Mouse (Mus musculus): ENCODE measurements at regions not wholly inside any gene's neighbourhood (a gene's known extent, or its start where the extent isn't known, plus 50 kb on each side); places are given as distances from the start of the nearest gene placed in this dataset.
A peak's percentile ranks its signal among the peaks of the same experiment; 100 is the strongest.

GRCm38 (mm10) chr14:58709861-58710260 is 432.8 kb downstream of the 1700129C05Rik start:
- dilution Hi-C loops (cut with MboI; ENCODE audit: extremely low pct_ligation_motif_present, extremely low pct_unique_long_range_greater_than_20kb, low sequenced_read_pairs), result no loop called here
- in situ Hi-C loops (cut with MboI; ENCODE audit: low pct_ligation_motif_present, low pct_unique_long_range_greater_than_20kb, low sequenced_read_pairs), result loop anchor here (25.0 kb wide), 1 partner anchor 377 kb away; no protein-coding TSS in a partner anchor
- no peak overlapping the region for H3K4me2 ChIP-seq (ENCODE audit: insufficient read depth, low read depth, poor library complexity, severe bottlenecking)
- H3K4me3 ChIP-seq (replicated peaks in 1 of 3; ENCODE audit: low read depth in 2 of 3, low read length in 2 of 3, poor library complexity in 1 of 3), result no peak overlapping the region
- no peaks in the 10 kb centered on the region for H3K9me3 ChIP-seq (replicated peaks; ENCODE audit: low read length)
- no peaks in the 10 kb centered on the region for H3K27me3 ChIP-seq (replicated peaks)
- no peaks in the 10 kb centered on the region for H3K36me3 ChIP-seq (replicated peaks in 1 of 2; ENCODE audit: control insufficient read depth in 1 of 2, insufficient read depth in 1 of 2, low read length in 1 of 2)
- H3K4me1 ChIP-seq (ENCODE audit: control insufficient read depth in 1 of 2, insufficient read depth in 2 of 2), result no peaks in the 10 kb centered on the region
- DNase-seq (ENCODE audit: extremely low read depth), result no peak
- no peak overlapping the region for H3K27ac ChIP-seq (ENCODE audit: insufficient read depth, low read depth)
- TF ChIP-seq MYC (IDR thresholded peaks at IDR 0.05; ENCODE audit: low read depth, low read length) (no peak), MEF2A (IDR thresholded peaks at IDR 0.05; ENCODE audit: borderline replicate concordance, low read depth, low read length) (no peak), CTCF (conservative IDR thresholded peaks at IDR 0.05 in 1 of 2, IDR thresholded peaks at IDR 0.05 in 1 of 2; ENCODE audit: low read depth in 2 of 2, low read length in 2 of 2) (no peak), ELF1 (IDR thresholded peaks at IDR 0.05; ENCODE audit: low read depth, low read length) (no peak), SIN3A (IDR thresholded peaks at IDR 0.05; ENCODE audit: low read length) (no peak), MAFK (IDR thresholded peaks at IDR 0.05; ENCODE audit: insufficient replicate concordance, low read length) (no peak), ZNF384 (IDR thresholded peaks at IDR 0.05; ENCODE audit: low read depth, low read length) (no peak), MAZ (IDR thresholded peaks at IDR 0.05; ENCODE audit: low read depth, low read length) (no peak), RCOR1 (conservative IDR thresholded peaks at IDR 0.05; ENCODE audit: low read depth, low read length) (no peak), USF1 (IDR thresholded peaks at IDR 0.05; ENCODE audit: low read depth, low read length) (no peak)
- no peaks in the 10 kb centered on the region for H3K79me2 ChIP-seq (replicated peaks; ENCODE audit: control insufficient read depth, extremely low read depth, insufficient read depth, poor library complexity, severe bottlenecking)
- no peak overlapping the region for H3K9ac ChIP-seq (ENCODE audit: insufficient read depth, low read depth)

DNA sequence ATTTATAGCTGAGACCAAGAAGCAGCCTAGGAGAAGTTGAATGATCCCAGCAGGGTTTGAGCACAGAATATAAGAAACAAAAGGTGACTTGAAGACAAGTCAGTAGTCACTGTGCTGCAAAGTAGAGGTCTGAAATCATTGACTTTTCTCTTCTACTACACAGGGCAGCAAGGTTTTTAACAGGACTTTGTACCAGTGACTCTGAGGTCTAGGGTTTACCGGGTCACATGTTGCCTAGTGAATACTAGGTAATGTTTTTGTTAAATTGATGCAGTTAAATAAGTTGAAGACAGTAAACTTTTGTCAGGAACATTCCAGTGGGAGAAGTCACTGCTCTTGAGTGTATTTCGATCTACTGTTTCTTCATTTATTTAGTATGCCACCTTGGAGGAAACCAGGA is 433.4 kb downstream of the 1700129C05Rik start:
- no peak for DNase-seq (ENCODE audit: extremely low read depth)
- Histone ChIP-seq H3K27me3 (replicated peaks) (no peaks in the 10 kb centered on the region), H3K4me3 (replicated peaks in 1 of 3; ENCODE audit: low read depth in 2 of 3, low read length in 2 of 3, poor library complexity in 1 of 3) (no peak overlapping the region), H3K79me2 (replicated peaks; ENCODE audit: control insufficient read depth, extremely low read depth, insufficient read depth, poor library complexity, severe bottlenecking) (no peaks in the 10 kb centered on the region), H3K9me3 (replicated peaks; ENCODE audit: low read length) (no peaks in the 10 kb centered on the region), H3K27ac (ENCODE audit: insufficient read depth, low read depth) (no peak overlapping the region), H3K9ac (ENCODE audit: insufficient read depth, low read depth) (no peak overlapping the region), H3K4me1 (ENCODE audit: control insufficient read depth in 1 of 2, insufficient read depth in 2 of 2) (no peaks in the 10 kb centered on the region), H3K36me3 (replicated peaks in 1 of 2; ENCODE audit: control insufficient read depth in 1 of 2, insufficient read depth in 1 of 2, low read length in 1 of 2) (no peaks in the 10 kb centered on the region), H3K4me2 (ENCODE audit: insufficient read depth, low read depth, poor library complexity, severe bottlenecking) (no peak overlapping the region)
- dilution Hi-C loops (cut with MboI; ENCODE audit: extremely low pct_ligation_motif_present, extremely low pct_unique_long_range_greater_than_20kb, low sequenced_read_pairs), result no loop called here
- no peak for TF ChIP-seq GABPA (IDR thresholded peaks at IDR 0.05; ENCODE audit: insufficient replicate concordance, low read depth, low read length)
- TF ChIP-seq JUND (conservative IDR thresholded peaks at IDR 0.05; ENCODE audit: low read depth, low read length), result no peak
- in situ Hi-C loops (cut with MboI; ENCODE audit: low pct_ligation_motif_present, low pct_unique_long_range_greater_than_20kb, low sequenced_read_pairs), result loop anchor here (25.0 kb wide), 1 partner anchor 378 kb away; no protein-coding TSS in a partner anchor

DNA sequence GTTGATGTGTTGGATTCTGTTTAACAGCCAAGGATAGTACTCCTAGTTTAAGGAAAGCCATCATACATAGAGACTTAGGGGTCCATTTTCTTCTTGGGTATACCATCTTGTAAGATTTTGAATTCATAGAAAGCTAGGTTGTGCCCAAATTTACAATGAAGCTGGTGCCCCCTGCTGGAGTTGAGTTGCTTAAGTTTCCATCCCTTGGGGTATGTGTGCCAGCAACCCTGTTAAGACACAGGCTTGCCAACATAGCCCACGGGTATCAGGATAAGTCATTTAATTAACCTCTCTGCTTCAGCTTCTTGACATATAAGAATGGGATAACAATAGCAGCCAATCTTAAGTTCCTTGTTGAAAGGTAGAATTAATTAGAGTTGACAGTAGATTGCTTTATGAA is 440.9 kb downstream of the 1700129C05Rik start:
- Histone ChIP-seq H3K27me3 (replicated peaks) (no peaks in the 10 kb centered on the region), H3K9me3 (replicated peaks; ENCODE audit: low read length) (no peaks in the 10 kb centered on the region), H3K9ac (ENCODE audit: insufficient read depth, low read depth) (no peak overlapping the region), H3K27ac (ENCODE audit: insufficient read depth, low read depth) (no peak overlapping the region), H3K4me1 (ENCODE audit: control insufficient read depth in 1 of 2, insufficient read depth in 2 of 2) (no peaks in the 10 kb centered on the region), H3K79me2 (replicated peaks; ENCODE audit: control insufficient read depth, extremely low read depth, insufficient read depth, poor library complexity, severe bottlenecking) (no peaks in the 10 kb centered on the region), H3K4me2 (ENCODE audit: insufficient read depth, low read depth, poor library complexity, severe bottlenecking) (no peak overlapping the region), H3K4me3 (replicated peaks in 1 of 3; ENCODE audit: low read depth in 2 of 3, low read length in 2 of 3, poor library complexity in 1 of 3) (no peak overlapping the region), H3K36me3 (replicated peaks in 1 of 2; ENCODE audit: control insufficient read depth in 1 of 2, insufficient read depth in 1 of 2, low read length in 1 of 2) (no peaks in the 10 kb centered on the region)
- peak; percentile 67 for DNase-seq (ENCODE audit: extremely low read depth)
- dilution Hi-C loops (cut with MboI; ENCODE audit: extremely low pct_ligation_motif_present, extremely low pct_unique_long_range_greater_than_20kb, low sequenced_read_pairs) (no loop called here), in situ Hi-C loops (cut with MboI; ENCODE audit: low pct_ligation_motif_present, low pct_unique_long_range_greater_than_20kb, low sequenced_read_pairs) (loop anchor here (25.0 kb wide), 1 partner anchor 386 kb away; no protein-coding TSS in a partner anchor)
- TF ChIP-seq CTCF (conservative IDR thresholded peaks at IDR 0.05 in 1 of 2, IDR thresholded peaks at IDR 0.05 in 1 of 2; ENCODE audit: low read depth in 2 of 2, low read length in 2 of 2), result peak; percentile 52 to 79; a peak in 3 of 4 replicates
- TF ChIP-seq RAD21 (IDR thresholded peaks at IDR 0.05; ENCODE audit: low read depth, low read length), result peak; percentile 84
- no peak for TF ChIP-seq MAZ (IDR thresholded peaks at IDR 0.05; ENCODE audit: low read depth, low read length)
- no peak for TF ChIP-seq KAT2A (IDR thresholded peaks at IDR 0.05; ENCODE audit: insufficient replicate concordance, low read length)
- no peak for TF ChIP-seq USF2 (conservative IDR thresholded peaks at IDR 0.05; ENCODE audit: low read depth, low read length)
- TF ChIP-seq SMC3 (IDR thresholded peaks at IDR 0.05; ENCODE audit: low read depth, low read length), result peak; percentile 87
- TF ChIP-seq PAX5 (IDR thresholded peaks at IDR 0.05; ENCODE audit: low read length), result no peak
- TF ChIP-seq GABPA (IDR thresholded peaks at IDR 0.05; ENCODE audit: insufficient replicate concordance, low read depth, low read length), result no peak
- TF ChIP-seq MXI1 (IDR thresholded peaks at IDR 0.05; ENCODE audit: low read depth, low read length), result no peak
- peak; percentile 55 for TF ChIP-seq ZC3H11A (IDR thresholded peaks at IDR 0.05; ENCODE audit: low read depth, low read length)

Data from CH12.LX (cell line).